Mouse (Mus musculus) retina, postnatal 7 days (tissue): ENCODE data around the gene Nup93.
A peak's percentile ranks its signal among the peaks of the same experiment; 100 is the strongest.

ENCODE experiments used
- DNase-seq: peaks from one replicate; pipeline ENCODE4 v3.0.0-alpha.2; 2012; ENCODE audit warnings: low read depth, low spot score

Nup93 gene

DNA sequence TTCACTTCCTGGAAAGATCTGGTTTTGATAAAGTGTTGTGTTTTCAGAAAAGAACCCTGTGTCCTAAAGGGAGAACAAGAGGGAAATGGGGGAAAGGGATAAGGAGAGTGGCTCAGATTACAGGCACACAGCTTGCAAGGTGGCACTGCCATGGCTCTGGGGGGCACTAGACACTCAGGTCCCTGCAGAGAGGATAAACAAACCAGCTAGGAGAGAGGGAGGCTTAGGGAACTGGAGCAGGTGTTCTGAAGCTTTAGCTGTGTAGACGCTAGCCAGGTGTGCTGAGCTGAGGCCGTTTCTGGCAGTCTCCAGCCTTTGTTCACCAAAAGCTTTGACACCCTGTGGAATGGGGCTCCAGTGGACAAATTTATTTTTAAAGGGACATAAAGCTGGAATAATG lies 99.7 kb downstream of the Nup93 start:
- DNase-seq, result no peak

DNA sequence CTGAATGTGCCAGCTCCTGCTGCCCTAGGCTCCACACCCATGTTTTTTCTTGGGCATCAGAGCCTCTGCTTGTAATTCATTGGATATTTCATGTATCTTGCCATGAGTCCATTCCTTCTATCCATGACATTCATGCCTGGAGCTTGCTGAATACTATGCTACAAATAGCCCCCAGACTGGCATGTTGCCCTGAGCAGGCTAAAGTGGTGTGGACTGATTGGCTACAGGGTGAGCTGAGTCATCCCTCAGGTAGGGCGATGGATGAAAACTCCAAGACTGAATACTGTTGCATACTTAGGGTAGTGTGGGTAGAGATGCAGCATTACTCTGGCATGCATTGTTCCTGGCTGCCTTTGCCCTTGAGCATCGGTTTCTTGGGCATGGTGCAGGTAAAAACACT lies 102.9 kb downstream of the Nup93 start:
- DNase-seq, result no peak

DNA sequence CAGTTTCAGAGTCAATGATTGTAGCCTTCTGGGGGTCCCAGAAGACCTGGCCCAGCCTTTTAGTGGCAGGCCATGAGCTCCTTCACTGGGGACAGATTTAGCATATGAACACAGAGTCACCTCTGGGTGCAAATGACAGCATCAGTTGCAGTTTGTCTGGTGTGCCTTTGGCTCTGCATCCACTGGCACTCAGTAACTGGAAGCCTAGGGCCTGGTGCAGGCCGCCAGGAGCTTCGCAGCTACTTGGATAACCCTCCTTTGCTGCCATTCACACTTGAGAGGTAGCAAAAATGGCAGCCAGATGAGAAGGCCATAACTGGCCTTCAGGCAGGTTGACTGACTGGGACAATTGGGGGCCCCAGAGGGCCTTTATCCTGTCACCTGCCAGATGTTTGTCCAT lies 103.3 kb downstream of the Nup93 start:
- DNase-seq, result no peak

DNA sequence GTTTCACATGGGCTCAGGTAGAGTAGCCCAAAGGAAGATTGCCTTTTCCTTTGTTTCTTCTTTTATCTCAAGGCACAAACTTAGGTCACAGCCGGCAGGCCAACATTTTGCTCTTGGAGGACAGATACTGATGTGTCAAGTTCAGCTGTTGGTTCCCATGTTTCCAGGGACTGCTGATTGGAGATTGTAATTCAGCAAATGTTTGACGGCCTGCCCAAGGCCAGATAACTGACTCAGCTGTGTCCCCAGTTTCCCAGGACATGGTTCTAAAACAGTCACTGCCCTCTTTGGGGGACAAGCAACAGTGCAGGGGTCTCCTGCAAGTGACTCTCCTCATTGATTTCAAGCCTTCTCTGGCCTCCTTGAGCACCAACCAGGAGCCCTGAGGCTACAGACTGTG lies 105.7 kb downstream of the Nup93 start:
- DNase-seq, result no peak

DNA sequence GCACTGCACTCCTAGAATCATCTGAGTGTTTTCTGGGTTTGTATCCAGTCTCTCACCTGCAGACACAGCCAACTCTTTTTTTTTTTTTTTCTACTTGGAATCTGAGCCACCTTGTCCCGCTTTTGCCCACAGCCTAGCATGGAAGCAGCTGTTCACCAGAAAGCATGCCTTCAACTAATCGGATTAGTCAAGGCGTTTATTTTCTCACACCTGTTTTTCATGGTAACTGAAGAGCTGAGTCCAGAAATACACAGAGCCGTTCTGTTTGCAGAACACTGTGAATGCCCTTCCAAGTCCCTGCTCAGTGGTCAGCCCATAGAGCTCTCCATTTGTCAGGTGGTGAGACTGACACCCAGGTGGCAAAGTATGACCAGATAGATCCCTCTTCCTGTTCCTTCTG lies 107.7 kb downstream of the Nup93 start:
- no peak for DNase-seq

DNA sequence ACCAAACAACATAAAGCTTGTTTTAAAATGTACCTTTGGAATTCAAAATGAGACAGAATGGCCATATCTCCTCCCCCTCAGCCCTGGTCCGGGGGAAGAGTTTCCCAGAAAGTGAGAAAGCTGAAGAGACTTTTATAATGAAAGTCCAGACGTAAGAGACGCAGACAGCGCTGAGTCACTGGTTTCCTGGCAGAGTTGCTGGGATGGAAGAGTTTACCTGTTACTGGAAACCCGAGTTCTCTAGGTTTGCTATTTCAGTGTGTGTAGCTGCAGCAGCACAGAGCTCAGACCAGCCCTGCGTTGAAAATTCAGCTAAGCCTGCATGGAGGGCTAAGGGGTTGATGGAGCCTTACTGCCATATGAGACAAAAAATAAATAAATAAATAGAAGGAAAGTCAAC lies 108.7 kb downstream of the Nup93 start:
- no peak for DNase-seq

DNA sequence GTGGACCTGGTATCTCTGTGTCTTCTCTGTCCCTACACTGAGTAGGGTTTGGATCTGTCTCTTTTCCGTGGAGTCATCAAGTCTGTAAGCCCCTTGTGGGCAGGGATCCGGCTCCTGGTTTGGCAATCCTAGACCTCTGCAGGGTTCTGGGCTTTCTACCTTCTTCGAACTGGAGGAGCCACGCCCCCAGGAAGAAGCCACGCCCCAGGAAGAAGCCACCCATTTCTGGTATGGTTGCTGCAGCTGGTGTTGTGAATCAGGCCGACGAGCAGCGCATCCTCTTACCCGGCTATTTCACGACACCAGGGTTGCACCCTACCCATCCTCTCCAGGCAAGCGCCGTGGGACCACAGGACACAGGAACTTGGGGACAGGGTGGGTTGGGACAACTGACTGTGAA lies 109.7 kb downstream of the Nup93 start:
- no peak for DNase-seq

DNA sequence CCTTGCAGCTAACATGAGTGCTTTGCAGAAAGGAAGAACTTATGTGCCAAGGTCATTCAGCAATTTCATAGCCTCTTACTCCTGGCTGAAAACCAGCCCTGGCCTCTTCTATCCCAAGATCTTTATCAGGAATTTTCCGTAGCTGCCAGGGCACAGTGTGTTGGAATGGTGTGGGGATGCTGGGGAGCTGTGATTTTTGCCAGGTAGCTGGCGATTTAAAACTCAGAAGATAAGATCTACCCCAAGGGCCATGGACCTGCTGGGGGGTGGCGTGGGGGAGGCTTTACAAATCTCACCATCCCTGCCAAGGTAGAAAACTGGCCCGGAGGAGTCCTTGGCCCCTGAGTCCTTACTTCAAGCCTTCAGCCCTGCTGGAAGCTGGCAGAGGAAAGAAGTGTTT lies 111.7 kb downstream of the Nup93 start:
- DNase-seq, result no peak

DNA sequence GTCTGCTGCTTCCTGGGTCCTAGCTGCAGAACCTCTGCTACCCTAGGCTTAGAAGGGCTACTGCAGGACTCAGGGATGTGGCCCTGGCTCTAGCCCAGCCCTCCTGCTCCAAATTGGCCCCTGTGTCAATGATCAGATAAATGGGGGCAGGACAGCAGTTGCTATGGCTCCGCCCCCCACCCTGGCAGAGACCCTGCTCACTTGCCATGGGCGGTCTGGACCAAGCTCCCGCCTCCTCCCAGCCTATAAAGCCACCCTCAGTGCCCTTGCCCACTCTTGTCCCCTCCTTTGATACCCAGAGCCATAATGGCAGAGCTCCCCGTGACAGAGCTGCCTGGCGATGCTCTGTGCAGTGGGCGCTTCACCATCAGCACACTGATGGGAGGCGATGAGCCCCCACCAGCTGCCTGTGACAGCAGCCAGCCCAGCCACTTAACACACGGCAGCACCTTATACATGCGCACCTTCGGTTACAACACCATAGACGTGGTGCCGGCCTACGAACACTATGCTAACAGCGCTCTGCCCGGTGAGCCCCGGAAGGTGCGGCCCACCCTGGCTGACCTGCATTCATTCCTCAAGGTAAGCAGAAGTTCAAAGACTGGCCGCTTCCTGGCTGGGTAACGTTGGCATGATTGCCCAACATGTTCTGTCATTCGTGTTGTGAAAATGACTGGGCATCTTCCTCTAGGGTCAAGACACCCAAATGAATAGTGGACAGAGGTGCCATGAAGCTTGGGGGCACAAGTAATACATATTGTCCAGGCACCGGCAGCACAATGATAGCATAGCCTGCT lies 114.8 kb downstream of the Nup93 start, which contains the start of gene Slc12a3:
Slc12a3 (plus strand) TSS at position 270 of the 797 bp plus-strand sequence.
- DNase-seq, result no peak

DNA sequence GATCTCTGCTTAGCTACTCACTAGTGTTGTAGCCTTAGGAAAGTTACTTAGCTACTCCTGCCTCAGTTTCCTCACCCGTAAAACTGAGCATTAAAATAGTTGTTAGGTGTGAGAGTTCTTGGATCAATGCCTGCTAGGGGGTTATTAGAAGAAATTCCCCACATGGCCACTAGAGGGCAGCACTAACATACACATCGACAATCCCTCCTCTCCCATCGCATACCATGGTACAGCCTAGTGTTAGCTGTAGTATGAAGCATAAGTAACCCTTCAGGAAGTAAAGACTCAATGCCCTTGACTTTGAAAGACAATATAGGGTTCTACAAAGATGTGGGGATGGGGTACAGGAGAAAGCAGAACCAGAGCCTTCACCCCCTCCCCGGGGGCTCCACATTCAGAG lies 116.4 kb downstream of the Nup93 start:
- peak; percentile 58 for DNase-seq

DNA sequence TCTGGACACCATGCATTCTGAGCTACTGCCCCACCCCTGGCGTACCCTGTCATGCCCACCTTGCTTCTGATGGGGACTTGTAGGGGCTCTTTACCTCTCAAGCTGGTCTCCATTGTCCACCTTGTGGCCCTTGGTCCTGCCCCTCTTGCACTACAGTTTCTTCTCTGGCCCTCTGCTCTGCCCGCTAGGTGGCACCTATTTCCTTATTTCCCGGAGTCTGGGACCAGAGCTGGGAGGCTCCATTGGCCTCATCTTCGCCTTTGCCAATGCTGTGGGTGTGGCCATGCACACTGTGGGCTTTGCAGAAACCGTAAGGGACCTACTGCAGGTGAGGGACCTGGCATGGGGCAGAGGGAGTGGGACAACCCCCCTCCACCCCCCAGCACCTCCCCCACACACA lies 119.0 kb downstream of the Nup93 start:
- no peak for DNase-seq

DNA sequence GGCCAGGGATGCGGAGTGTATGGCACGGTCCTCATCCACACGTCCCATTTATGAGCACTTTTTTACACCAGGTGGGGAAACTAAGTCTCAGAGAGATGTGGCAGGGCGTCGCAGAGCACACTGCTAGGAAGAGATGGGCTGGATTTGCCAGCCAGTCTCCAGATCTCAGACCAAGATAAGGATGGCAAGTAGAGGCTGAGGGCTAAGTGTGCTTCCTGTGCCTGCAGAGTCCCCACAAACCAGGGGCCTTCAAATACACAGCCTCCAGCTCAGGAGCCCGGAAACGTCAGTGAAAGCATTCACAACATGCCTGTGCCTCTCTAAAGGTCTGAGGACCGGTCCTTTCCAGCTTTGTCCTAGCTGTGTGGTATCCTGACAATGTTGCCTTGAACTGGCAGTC lies 123.2 kb downstream of the Nup93 start:
- DNase-seq, result no peak

DNA sequence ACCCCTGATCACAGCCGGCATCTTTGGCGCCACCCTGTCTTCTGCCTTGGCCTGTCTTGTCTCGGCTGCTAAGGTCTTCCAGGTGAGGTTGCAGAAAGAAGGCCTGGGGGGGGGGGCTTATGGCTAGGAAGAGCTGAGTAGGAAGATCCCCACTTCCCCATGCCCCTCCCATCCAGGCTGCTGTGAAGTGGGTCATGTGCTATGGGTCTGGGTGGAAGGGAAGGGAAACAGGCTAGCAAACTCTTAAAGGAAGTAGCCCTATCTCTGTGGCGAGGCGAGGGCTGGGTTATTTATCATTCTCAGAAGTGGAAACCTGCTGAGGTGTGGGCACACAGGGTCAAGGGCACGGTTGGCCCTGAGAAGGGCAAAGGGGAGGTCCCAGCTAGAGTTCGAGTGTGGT lies 126.4 kb downstream of the Nup93 start:
- DNase-seq, result no peak

DNA sequence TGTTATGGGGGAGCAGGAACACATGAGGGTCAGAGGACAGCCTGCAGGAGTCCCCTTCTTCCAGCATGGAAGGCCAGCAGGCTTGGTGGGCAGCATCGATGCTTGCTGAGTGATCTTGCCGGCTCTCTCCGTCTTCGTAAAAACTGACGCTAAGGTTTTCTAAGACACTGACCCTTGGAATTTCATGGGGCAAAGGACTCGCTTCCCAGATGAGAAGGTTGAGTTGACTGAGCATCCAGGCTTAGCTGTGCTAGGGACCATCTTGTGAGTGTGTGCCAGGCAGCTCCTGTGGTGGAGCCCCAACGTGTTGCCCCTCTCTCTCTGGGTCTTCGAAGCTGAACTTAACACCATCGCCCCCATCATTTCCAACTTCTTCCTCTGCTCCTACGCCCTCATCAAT lies 128.3 kb downstream of the Nup93 start:
- no peak for DNase-seq

DNA sequence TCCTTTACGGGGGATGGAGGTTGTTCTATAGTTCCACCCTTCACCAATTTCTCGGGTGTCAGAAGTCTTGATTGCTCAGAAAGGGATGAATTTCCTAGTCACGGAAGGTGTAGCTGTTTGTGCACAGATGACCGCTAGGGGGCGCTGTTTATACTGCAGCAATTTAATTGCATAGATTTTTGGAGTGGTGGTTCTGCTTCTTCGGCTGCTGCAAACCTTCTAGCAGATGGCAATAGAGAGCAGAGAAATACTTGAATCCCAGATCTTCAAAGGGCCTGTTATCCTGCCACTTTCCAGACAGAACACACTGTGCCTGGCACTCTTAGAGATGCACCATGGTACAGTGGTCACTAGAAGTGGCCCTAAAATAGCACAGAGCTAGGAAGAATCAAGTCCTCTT lies 128.9 kb downstream of the Nup93 start:
- peak; percentile 38 for DNase-seq

DNA sequence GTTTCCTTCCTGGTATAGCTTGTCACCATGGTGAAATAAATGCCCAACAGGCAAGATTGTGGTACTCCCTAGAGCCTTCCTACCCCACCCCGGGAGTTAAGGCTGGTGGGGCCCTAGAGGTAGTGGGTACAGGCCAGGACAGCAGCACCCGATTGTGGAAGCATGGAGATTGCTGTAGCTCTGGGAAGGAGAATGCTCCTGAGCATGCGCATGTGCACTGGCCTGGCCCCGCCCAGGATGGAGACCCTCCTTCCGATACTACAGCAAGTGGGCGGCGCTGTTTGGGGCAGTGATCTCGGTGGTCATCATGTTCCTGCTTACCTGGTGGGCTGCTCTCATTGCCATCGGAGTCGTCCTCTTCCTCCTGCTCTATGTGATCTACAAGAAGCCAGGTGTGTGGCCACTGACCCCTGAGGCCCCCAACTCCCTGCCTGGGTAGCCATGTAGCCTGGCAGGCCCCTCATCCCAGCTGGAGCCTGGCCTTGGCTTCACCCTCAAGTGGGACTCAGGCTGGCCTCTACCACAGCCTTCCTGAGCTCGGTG lies 129.5 kb downstream of the Nup93 start:
- no peak for DNase-seq

DNA sequence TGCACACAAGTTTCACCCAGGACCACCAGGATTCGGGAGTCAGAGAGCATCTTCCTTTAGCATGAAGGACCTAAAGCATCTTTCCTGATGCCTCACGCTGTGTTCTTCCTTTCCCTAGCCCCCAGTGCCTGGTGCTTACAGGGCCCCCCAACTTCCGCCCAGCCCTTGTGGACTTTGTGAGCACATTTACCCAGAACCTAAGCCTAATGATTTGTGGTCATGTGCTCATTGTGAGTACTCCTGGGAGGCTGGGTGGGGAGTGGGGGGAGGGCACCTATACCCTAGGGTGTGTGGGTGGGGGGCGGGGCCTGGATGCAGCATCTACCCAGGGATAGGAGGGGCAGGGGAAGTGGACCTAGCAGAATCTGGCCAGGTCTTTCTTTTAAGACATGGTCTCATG lies 131.3 kb downstream of the Nup93 start:
- DNase-seq, result no peak

DNA sequence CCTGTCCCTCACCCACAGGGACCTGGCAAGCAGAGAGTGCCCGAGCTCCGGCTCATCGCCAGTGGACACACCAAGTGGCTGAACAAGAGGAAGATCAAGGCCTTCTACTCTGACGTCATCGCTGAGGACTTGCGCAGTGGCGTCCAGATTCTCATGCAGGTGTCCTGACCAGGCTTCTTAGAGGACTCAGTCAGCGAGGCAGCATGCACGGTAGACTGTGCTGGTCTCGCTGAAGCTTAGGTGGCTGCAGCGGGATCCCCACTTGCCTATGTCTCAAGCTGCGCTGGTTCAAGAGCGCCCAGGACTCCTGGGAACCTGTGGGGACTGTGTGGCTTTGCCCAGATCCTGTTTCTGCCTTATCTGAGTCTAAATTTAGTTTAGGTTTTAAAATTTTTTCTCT lies 131.9 kb downstream of the Nup93 start:
- DNase-seq, result no peak

DNA sequence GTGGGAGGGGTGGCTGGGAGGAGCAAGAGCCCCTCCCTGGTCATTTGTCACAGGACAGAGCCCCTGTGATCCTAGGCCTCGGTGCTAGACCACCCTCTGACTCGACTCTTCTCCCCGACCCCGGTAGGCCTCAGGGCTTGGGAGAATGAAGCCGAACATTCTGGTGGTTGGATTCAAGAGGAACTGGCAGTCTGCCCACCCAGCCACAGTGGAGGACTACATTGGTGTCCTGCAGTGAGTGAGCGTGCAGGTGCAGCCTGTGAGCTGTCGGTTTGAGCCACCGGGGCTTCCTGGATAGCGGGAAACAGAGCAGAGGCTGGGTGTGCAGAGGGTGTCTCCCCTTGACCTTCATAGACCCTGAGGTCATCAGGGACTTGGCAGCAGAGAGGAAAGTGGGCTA lies 134.1 kb downstream of the Nup93 start:
- no peak for DNase-seq

DNA sequence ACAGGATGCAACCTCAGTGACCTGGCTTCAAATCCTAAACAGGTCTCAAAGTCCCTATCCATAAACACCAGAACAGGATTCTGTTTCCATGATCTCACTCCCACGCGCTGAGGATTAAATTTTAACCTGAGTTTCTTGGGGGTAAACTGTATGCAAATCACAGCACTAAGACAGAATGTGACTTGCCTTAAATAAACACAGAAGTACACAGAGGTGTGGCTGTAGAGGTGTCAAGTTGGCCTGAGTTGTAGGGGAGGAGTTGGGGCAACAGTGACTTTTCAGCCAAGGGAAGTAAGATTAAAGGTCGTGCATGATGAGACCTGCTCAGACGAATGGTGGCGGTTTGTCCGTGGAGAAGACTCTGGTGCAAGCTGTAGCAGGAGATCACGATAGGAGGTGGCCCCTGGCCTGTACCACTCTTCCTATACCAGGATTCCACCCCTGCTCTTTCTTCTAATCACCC lies 139.7 kb downstream of the Nup93 start:
- DNase-seq, result no peak

DNA sequence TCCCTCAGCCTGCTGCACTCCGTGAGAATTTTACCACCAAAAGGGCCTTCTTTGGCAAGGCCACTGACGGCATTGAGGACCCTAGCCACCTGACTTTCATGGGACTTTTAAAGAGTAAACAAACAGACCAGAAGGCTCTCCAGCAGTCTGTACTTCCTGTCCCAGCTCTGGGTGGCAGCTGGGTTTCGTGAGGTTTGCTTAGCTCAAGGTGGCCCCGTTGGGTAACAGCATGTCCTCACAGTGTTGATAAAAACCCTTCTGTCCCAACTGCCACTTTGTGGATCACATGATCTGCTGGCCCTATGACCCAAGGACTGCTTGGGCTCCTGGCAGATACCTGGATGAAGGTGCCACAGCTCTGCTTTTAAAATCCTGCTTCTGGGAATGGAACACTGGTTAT lies 140.2 kb downstream of the Nup93 start:
- no peak for DNase-seq

DNA sequence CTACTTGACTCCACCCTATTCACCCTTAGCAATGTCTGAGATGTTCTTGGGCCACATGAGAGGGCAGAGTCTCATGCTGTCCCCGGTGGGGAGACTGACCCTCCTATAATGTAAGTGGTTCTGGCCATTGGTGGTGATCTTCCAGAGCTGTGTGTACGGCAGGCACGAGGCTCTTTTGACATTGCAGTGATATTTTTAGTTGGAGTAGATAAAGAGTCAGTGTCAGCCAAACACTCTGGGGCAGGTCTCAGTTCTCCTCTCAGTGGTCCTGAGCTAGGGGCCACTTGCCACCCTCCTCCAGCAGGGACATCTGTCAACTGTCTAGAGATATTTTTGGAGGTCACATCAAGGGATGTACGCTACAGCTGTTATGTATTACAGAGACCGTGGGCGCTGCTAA lies 142.9 kb downstream of the Nup93 start:
- DNase-seq, result no peak

DNA sequence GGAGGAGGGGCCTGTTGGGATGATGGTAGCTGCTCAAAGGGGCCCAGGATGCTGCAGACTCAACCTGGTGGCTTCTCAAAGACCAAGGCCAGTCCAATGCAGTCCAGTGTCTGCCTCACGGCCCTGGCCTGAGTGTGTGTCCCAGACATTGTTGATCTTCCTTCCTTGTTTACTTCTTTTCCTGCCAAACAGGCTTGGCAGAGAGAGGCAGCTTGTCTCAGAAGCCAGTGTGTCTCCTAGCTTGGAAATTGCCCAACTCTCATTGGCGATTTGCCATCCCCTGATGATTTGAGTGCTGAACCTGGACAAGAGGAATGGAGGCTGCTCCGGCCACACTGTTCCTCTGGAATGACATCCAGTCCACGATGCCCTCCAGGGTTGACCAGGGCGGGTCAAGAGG lies 144.2 kb downstream of the Nup93 start:
- DNase-seq, result no peak
